Mouse (Mus musculus) liver, embryonic 14.5 days (tissue): ENCODE measurements around the gene Rasgef1b.

Source experiments
- CTCF ChIP-seq: IDR thresholded peaks from 2 replicates; pipeline ENCODE4 v1.5.1; 2016; ENCODE audit warnings: antibody characterized with exemption, low read depth, control low read depth
- EP300 ChIP-seq: IDR thresholded peaks from 2 replicates; pipeline ENCODE4 v1.6.1; 2016; ENCODE audit warnings: antibody characterized with exemption, low read depth

- no peak for TF ChIP-seq CTCF
- TF ChIP-seq EP300: no peak
Observed at GRCm38 (mm10) chr5:99497856-99498255, 231.0 kb downstream of the Rasgef1b start.
